Mouse (Mus musculus) heart, embryonic 12.5 days (tissue): ENCODE measurements around the gene Cadm2. TPM values are rescaled to one million over a fixed set of nuclear protein-coding genes. Genes with fewer than 3 reads are reported as not detected.

ENCODE experiments used
- ATAC-seq: fragments of 200-750 bp; cut with Nextera tagmentation; 2 replicates; pipeline ENCODE4 v1.8.0; 2017; ENCODE audit warnings: moderate TSS enrichment, moderate library complexity; ENCODE audit not compliant: insufficient number of reproducible peaks, low FRiP score
- H3K27ac ChIP-seq: fragments of 300-500 bp; sonication (generic); 2 replicates; pipeline ENCODE4 v1.5.1; 2016; ENCODE audit warnings: mild to moderate bottlenecking, moderate library complexity; ENCODE audit not compliant: poor library complexity, severe bottlenecking
- H3K27me3 ChIP-seq: fragments of 300-500 bp; sonication (generic); replicated peaks from 2 replicates; pipeline ENCODE4 v1.6.1; 2016; ENCODE audit warnings: mild to moderate bottlenecking, moderate library complexity
- H3K36me3 ChIP-seq: fragments of 300-500 bp; sonication (generic); 2 replicates; pipeline ENCODE4 v1.6.1; 2016; ENCODE audit warnings: mild to moderate bottlenecking, moderate library complexity
- H3K4me1 ChIP-seq: fragments of 300-500 bp; sonication (generic); replicated peaks from 2 replicates; pipeline ENCODE4 v1.6.1; 2016; ENCODE audit warnings: mild to moderate bottlenecking
- H3K4me2 ChIP-seq: fragments of 300-500 bp; sonication (generic); 2 replicates; pipeline ENCODE4 v1.6.1; 2016; ENCODE audit warnings: mild to moderate bottlenecking, moderate library complexity
- H3K4me3 ChIP-seq: fragments of 300-500 bp; sonication (generic); 2 replicates; pipeline ENCODE4 v1.5.1; 2016; ENCODE audit warnings: mild to moderate bottlenecking
- H3K9ac ChIP-seq: fragments of 300-500 bp; sonication (generic); 2 replicates; pipeline ENCODE4 v1.6.1; 2016; ENCODE audit warnings: mild to moderate bottlenecking, moderate library complexity
- H3K9me3 ChIP-seq: fragments of 300-500 bp; sonication (generic); replicated peaks from 2 replicates; pipeline ENCODE4 v1.6.1; 2016; ENCODE audit warnings: mild to moderate bottlenecking, moderate library complexity
- WGBS: fragments of 180-500 bp; shearing (Covaris S2); methylation state at CpG from one replicate; pipeline ENCODE4 v1.1.7; 2016; 5-methylcytosine and 5-hydroxymethylcytosine counted together
- polyA plus RNA-seq: library from polyadenylated mRNA; unstranded; fragments of >200 nt; fragmentation: Nextera tagmentation; extraction: Ambion mirVana; gene quantifications from 2 replicates; pipeline ENCODE4 v1.2.1, GENCODE M21; 2016

The Cadm2 gene
- polyA plus RNA-seq, 1 experiment from 2014 or later, result 0.26 TPM

- Histone ChIP-seq H3K4me1 (no peaks in the 10 kb centered on the region), H3K27me3 (no peaks in the 10 kb centered on the region), H3K9me3 (no peaks in the 10 kb centered on the region), H3K4me3 (no peak overlapping the region), H3K4me2 (no peak overlapping the region), H3K27ac (no peak overlapping the region), H3K36me3 (no peaks in the 10 kb centered on the region), H3K9ac (no peak overlapping the region)
- 75% methylated on average over 2 of the region's 2 CpGs for WGBS
- ATAC-seq, result no peak
Measured at GRCm38 (mm10) chr16:67311033-67311432, 309.7 kb downstream of the Cadm2 start.

DNA sequence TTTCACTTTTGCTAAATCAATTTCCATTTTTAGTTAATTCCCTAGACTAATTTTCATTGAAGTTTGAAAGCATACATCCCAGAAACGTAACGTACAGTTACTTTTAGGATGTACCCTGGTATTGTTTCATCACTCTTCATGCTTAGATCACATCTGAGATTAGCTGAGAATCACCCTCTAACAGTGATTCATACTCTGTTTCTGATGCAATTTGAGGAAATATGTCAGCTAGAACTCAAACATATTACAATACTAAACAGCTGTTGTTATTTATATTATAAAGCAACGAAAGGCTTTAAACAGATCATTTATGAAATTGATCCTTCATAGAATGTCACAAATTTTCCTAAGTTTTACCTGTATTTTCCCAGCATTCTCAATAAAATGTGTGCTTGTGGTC is 336.0 kb downstream of the Cadm2 start:
- Histone ChIP-seq H3K27ac (no peak overlapping the region), H3K27me3 (no peaks in the 10 kb centered on the region), H3K9me3 (no peaks in the 10 kb centered on the region), H3K4me3 (no peak overlapping the region), H3K36me3 (no peaks in the 10 kb centered on the region), H3K4me1 (no peaks in the 10 kb centered on the region), H3K4me2 (no peak overlapping the region), H3K9ac (no peak overlapping the region)
- 85% methylated on average over 3 of the region's 3 CpGs for WGBS
- no peak for ATAC-seq

DNA sequence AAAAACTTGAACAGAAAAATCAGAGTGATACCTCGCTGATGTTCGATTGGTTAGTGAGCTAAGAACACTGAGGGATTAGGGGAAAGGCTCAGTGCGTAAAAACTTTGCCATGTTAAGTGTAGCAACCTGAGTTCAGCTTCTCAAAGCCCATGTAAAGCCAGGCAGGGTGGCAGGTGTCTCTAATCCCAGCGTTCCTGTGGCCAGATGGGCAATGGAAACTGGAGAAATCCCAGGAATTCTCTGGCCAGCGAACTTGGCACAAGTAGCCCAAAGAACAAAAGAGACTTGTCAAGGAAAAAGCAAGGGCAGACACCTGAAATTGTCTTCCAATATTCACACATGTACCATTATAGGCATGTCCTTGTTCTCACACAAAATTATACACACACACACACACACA is 377.1 kb downstream of the Cadm2 start:
- H3K4me1 ChIP-seq, result no peaks in the 10 kb centered on the region
- no peak overlapping the region for H3K27ac ChIP-seq
- no peaks in the 10 kb centered on the region for H3K36me3 ChIP-seq
- 75% methylated on average over 5 of the region's 5 CpGs for WGBS
- H3K4me3 ChIP-seq, result no peak overlapping the region
- H3K9me3 ChIP-seq, result no peaks in the 10 kb centered on the region
- no peak overlapping the region for H3K9ac ChIP-seq
- no peak overlapping the region for H3K4me2 ChIP-seq
- no peak for ATAC-seq
- no peaks in the 10 kb centered on the region for H3K27me3 ChIP-seq

GRCm38 (mm10) chr16:67234862-67235261 is 385.8 kb downstream of the Cadm2 start:
- no peaks in the 10 kb centered on the region for H3K27me3 ChIP-seq
- no peaks in the 10 kb centered on the region for H3K4me1 ChIP-seq
- ATAC-seq, result no peak
- no peak overlapping the region for H3K4me2 ChIP-seq
- WGBS, result 23% methylated on average over 1 of the region's 1 CpGs
- no peak overlapping the region for H3K9ac ChIP-seq
- no peaks in the 10 kb centered on the region for H3K9me3 ChIP-seq
- H3K27ac ChIP-seq, result no peak overlapping the region
- no peak overlapping the region for H3K4me3 ChIP-seq
- H3K36me3 ChIP-seq, result no peaks in the 10 kb centered on the region

- Histone ChIP-seq H3K27ac (no peak overlapping the region), H3K27me3 (no peaks in the 10 kb centered on the region), H3K9me3 (no peaks in the 10 kb centered on the region), H3K36me3 (no peaks in the 10 kb centered on the region), H3K9ac (no peak overlapping the region), H3K4me2 (no peak overlapping the region), H3K4me3 (no peak overlapping the region), H3K4me1 (no peaks in the 10 kb centered on the region)
- 79% methylated on average over 1 of the region's 1 CpGs for WGBS
- no peak for ATAC-seq
Measured at GRCm38 (mm10) chr16:67226696-67227095, 394.0 kb downstream of the Cadm2 start.

DNA sequence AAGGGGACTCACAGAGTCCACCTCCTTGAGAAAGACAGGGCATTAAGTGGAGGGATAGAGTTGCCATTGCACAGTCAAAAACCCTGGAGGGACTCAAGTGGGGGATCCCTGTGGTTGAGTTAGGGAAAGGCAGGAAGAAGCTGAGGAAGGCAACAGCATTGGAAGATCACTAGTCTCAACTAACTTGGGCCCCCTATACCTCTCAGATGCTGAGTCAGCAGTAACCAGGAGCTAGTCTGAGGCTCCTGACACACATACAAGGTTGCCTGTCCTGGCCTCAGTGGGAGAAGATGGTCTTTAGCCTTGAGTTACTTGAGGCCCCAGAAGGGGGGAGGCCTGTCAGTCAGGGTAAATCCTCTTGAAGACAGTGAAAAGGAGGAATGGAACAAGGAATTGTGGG is 417.4 kb downstream of the Cadm2 start:
- ATAC-seq, result no peak
- no peaks in the 10 kb centered on the region for H3K36me3 ChIP-seq

GRCm38 (mm10) chr16:67192852-67193415 is 427.8 kb downstream of the Cadm2 start:
- no peak overlapping the region for H3K4me2 ChIP-seq
- no peaks in the 10 kb centered on the region for H3K4me1 ChIP-seq
- H3K9me3 ChIP-seq, result no peaks in the 10 kb centered on the region
- ATAC-seq, result no peak
- H3K4me3 ChIP-seq, result no peak overlapping the region
- H3K9ac ChIP-seq, result no peak overlapping the region
- H3K27me3 ChIP-seq, result no peaks in the 10 kb centered on the region
- 80% methylated on average over 4 of the region's 4 CpGs for WGBS
- no peaks in the 10 kb centered on the region for H3K36me3 ChIP-seq
- no peak overlapping the region for H3K27ac ChIP-seq

More for the DNA sequence above, 417.4 kb downstream of the Cadm2 start:
- H3K9me3 ChIP-seq, result no peaks in the 10 kb centered on the region
- no peak overlapping the region for H3K4me3 ChIP-seq
- no peaks in the 10 kb centered on the region for H3K4me1 ChIP-seq
- H3K9ac ChIP-seq, result no peak overlapping the region
- no peak overlapping the region for H3K27ac ChIP-seq
- no peak overlapping the region for H3K4me2 ChIP-seq
- no peaks in the 10 kb centered on the region for H3K27me3 ChIP-seq

DNA sequence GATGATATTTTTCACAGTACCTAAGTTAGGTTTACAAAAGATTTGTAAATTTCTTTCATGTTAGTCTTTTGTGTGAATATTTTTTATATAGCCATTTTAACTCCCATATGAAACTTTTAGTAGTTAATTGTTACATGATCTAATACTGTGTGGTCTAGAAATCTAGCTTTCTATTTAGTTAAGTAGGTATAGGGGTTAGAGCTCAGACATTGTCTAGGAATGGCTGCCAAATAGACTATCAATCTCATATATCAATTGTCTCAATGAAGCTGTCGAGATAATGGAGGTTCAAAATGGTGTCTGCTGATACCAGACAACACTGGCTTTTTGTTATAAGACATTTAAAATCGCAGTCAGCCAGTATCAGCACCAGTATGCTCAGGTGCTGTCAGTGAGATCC is 428.3 kb downstream of the Cadm2 start:
- H3K36me3 ChIP-seq, result no peaks in the 10 kb centered on the region
- H3K27me3 ChIP-seq, result no peaks in the 10 kb centered on the region
- H3K4me3 ChIP-seq, result no peak overlapping the region
- no peak overlapping the region for H3K27ac ChIP-seq
- H3K4me1 ChIP-seq, result no peaks in the 10 kb centered on the region
- no peak for ATAC-seq
- no peak overlapping the region for H3K9ac ChIP-seq
- H3K4me2 ChIP-seq, result no peak overlapping the region
- WGBS, result 50% methylated on average over 2 of the region's 2 CpGs
- no peaks in the 10 kb centered on the region for H3K9me3 ChIP-seq

DNA sequence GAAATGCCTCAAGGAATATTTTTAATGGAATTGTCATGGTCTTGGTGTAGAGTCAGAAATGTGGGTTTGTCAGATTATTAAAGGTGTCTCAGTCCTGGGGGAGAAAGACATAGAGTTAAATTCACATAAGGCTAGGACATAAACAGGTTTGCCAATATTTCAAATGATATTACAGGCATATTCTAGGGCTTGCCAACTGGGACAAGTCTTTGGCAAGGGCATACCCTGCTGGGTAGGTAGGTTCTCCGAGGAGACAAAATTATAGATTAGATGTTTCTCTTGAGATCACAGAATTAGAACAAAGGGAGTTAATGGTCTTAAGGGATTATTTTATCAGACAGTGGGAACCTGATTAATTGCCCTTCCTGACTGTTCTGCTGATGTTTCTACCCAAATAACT is 434.4 kb downstream of the Cadm2 start:
- 77% methylated on average over 1 of the region's 1 CpGs for WGBS
- Histone ChIP-seq H3K4me3 (no peak overlapping the region), H3K27me3 (no peaks in the 10 kb centered on the region), H3K4me2 (no peak overlapping the region), H3K9me3 (no peaks in the 10 kb centered on the region), H3K36me3 (no peaks in the 10 kb centered on the region), H3K27ac (no peak overlapping the region), H3K9ac (no peak overlapping the region), H3K4me1 (no peaks in the 10 kb centered on the region)
- ATAC-seq, result no peak

DNA sequence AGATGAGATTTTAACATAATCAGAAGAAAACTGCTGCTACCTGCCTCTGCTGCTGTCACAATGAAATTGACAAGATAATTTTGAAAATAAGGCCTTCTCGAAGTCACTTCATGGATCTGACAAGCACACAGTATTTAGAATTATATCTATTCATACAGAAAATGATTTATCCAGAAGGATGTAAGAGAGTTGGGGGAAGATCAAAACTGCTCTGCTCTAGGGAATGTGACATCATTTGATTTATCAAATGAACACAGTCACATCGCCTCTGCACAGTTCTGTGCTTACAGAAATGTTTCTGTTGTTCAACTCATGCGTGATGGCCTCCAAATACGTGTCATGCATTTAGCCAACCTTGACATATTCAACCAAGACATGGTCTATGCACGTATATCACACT is 437.8 kb downstream of the Cadm2 start:
- H3K27me3 ChIP-seq, result no peaks in the 10 kb centered on the region
- no peaks in the 10 kb centered on the region for H3K9me3 ChIP-seq
- no peaks in the 10 kb centered on the region for H3K4me1 ChIP-seq
- ATAC-seq, result no peak
- no peak overlapping the region for H3K4me3 ChIP-seq
- H3K36me3 ChIP-seq, result no peaks in the 10 kb centered on the region
- no peak overlapping the region for H3K9ac ChIP-seq
- no peak overlapping the region for H3K4me2 ChIP-seq
- no peak overlapping the region for H3K27ac ChIP-seq
- WGBS, result 80% methylated on average over 5 of the region's 5 CpGs

GRCm38 (mm10) chr16:67175386-67175785 is 445.3 kb downstream of the Cadm2 start:
- H3K4me3 ChIP-seq, result no peak overlapping the region
- H3K9ac ChIP-seq, result no peak overlapping the region
- no peaks in the 10 kb centered on the region for H3K9me3 ChIP-seq
- H3K36me3 ChIP-seq, result no peaks in the 10 kb centered on the region
- no peak overlapping the region for H3K27ac ChIP-seq
- WGBS, result 69% methylated on average over 4 of the region's 4 CpGs
- no peaks in the 10 kb centered on the region for H3K27me3 ChIP-seq
- H3K4me1 ChIP-seq, result no peaks in the 10 kb centered on the region
- no peak for ATAC-seq
- H3K4me2 ChIP-seq, result no peak overlapping the region

DNA sequence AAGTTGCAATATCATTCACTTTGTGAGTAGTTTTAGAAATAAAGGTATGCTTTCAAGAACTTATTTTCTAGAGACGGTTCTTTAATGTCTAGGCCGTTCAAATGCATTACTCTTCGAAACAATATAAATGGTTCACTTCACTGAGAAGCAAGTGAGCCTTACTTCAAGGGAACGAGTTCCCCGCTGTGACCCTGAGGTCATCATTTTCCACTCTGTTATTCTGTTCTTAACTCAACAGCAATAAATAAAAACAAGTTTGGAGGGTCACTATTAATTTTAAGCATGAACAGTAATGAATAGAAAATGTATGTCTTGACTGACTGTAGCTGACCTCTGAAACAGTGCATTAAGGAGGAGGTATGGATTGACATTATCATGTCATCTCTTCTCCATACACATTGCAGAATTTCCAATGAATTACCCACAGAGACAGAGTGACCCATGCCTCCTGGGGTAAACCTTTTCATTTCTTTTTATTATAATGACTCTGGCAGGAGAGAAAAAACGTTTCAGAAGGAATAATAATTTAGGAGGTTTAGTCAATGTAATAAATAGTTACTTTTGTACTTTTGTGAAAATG is 458.4 kb downstream of the Cadm2 start:
- H3K27ac ChIP-seq, result no peak overlapping the region
- ATAC-seq, result no peak

More for the DNA sequence above, 458.4 kb downstream of the Cadm2 start:
- H3K9me3 ChIP-seq, result no peaks in the 10 kb centered on the region
- no peak overlapping the region for H3K9ac ChIP-seq
- H3K4me3 ChIP-seq, result no peak overlapping the region
- no peak overlapping the region for H3K4me2 ChIP-seq
- H3K36me3 ChIP-seq, result no peaks in the 10 kb centered on the region
- no peaks in the 10 kb centered on the region for H3K4me1 ChIP-seq
- 79% methylated on average over 6 of the region's 6 CpGs for WGBS
- no peaks in the 10 kb centered on the region for H3K27me3 ChIP-seq
